Mouse (Mus musculus) fibroblast of lung, adult 2 months (primary cell): Measurements from ENCODE around the gene Gm20479.

ENCODE experiments used
- DNase-seq: peaks from one replicate; pipeline ENCODE4 v3.0.0-alpha.2; 2011; ENCODE audit warnings: low read depth

The Gm20479 gene

DNA sequence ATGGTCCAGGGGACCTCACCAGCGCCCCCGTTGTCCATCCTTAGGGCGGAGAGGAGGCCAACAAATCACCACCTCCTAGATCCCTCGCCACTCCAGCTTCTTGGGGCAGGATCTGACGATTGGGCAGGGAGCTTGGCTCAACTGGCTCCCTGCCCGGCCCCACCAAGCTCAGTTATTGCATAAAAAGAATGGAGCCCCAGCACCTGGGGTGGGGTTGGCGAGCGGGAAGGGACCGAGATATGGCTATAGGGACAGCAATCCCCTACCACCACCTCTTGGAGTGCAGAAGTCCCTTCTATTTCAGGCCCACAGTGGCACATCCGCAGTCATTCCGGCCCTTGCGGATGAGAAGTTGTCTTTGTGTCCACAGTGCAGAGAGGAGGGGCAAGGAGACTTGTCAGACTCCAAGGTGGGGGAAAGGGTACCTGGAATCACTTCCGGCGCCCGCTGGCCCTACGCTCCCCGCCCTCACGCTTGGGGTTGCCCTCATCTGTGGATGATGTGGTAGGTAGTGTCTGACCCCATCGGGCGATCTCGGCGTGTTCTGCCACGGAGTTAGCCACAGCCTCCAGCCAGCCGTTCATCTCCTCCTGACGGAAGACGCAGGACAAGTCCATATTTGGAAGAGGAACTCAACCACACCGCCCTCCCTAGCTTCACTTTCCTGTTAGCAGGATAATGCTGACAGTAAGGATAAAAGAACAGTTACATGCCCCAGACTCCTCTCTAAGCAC is at the start of gene Gm20479:
TSS of gene Gm20479 (minus strand) at position 559 of the 734 bp plus-strand sequence.
- no peak for DNase-seq

DNA sequence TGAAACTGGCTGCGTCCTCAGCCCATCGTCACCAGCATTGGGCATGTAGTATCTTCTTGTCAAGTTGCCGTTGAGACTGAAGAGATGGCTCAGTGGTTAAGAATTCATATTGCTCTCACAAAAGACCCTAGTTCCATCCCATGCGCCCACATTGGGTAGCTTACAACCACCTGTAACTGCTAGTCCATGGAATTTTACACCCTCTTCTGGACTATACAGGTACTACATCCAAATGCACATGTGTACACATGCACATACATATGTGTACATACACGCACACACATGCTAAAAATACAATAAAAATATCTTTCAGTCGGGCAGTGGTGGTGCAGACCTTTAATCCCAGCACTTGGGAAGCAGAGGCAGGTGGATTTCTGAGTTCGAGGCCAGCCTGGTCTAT is 49.3 kb upstream of the Gm20479 start:
- no peak for DNase-seq

DNA sequence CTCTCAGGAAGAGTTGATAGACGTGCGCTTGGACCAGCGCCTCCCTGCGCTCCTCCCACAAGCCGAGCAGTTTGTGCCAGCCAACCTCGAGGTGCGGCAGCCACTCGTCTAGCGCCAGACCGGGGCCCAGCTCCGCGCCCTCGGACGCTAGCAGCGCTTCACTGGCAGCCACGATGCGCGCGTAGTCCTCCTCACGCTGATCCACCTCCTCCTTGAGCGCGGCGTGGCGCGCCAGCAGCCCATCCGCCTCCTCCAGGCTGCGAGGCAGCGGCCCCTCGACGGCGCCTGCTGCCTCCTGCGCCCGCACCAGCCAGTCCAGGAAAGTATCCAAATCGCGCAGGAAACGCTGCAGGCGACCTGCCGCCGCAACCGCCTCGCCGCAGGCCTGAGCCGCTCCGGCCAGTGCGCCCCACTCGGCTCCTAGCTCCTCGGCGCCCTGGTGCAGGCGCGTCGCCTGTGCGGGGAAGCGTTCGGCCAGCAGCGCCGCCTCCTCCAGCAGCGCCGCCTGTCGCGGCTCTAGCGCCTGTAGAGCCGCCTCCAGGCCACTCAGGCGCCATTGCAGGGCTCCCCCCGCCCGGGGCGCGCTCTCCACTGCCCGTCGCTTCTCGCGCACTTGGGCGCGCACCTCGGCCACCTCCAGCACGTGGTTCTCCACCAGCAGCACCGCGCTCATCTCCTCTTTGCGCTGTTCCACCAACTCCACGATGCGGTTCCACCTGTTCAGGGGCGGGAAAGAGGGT is 47.2 kb upstream of the Gm20479 start:
- no peak for DNase-seq

DNA sequence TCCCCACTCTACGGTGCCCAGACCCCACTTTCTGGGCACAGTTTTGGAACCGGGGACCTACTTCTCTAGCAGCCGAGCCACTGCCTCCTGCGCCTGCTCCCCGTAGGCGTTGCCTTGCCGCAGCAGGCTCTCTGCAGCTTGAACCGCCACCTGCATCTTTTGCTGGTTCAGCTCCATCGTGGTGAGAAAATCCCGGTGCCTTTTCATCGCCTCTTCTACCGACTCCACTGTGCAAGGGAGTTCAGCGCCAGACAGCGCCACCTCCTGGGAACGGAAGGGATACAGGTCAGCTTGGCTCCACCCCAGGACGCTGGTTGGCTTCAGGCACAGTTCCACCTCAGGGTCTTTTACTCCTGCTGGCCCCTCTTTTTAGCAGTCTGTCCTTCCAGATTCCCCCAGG is 45.5 kb upstream of the Gm20479 start:
- no peak for DNase-seq

DNA sequence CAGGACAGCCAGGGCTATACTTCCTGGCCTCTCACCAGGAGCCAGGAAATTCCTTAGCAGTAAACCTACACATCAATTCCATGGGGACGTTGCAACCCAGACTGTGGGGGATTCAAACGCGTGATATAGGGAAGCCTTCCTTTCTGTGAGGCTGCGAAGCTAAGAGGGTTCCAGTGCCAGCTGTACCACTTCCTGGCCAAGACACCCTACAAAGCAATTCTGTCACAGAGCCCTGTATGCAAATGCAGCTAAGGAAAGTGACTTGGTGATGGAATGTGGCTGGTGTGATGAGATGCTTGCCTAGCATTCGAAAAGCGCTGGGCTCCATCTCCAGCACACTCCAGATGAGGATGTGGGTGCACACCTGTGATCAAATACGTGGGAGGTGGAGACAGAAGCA is 43.3 kb upstream of the Gm20479 start:
- DNase-seq: no peak

DNA sequence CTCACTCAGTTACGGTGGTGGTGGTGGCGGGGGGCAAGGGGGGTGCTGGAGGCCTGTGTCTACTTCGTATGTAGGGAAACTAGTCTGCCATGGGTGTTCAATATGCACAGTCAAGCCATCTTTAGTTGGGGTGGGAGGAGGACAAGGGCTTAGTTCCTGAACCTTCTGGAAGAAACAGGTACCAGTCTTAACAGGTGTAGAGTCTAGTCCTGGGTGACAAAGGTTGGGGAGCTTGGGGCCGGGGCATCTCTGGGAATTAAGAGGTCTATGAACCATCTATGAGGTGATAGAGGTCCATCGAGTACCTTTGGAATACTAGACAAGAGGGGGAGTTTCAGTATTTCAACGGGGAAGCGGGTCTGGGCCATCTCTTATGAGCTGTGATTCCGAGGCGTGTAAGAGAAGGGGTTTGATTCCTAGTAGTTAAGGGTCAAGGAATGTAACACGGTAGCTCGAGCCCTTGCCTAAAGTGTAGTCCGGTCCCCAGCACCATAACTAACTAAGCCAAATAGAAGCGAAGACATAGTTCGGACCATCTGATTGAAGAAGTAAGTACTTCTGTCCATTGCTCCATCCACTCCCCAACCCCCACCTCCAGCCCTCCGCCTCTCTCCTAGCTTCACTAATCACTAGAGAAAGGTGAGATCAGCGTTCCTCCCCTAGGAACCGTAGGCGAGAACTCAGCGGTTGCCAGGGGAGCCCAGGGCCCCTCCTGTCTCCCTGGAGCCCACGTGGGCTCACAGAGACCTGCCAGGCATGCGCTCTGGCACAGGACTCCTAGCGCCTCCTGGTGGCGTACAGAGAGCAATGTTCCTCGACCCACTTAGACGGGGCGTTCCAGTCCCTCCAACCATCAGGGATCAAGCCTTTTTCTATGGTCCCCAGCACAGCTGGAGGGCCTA is 40.1 kb upstream of the Gm20479 start:
- DNase-seq: no peak

DNA sequence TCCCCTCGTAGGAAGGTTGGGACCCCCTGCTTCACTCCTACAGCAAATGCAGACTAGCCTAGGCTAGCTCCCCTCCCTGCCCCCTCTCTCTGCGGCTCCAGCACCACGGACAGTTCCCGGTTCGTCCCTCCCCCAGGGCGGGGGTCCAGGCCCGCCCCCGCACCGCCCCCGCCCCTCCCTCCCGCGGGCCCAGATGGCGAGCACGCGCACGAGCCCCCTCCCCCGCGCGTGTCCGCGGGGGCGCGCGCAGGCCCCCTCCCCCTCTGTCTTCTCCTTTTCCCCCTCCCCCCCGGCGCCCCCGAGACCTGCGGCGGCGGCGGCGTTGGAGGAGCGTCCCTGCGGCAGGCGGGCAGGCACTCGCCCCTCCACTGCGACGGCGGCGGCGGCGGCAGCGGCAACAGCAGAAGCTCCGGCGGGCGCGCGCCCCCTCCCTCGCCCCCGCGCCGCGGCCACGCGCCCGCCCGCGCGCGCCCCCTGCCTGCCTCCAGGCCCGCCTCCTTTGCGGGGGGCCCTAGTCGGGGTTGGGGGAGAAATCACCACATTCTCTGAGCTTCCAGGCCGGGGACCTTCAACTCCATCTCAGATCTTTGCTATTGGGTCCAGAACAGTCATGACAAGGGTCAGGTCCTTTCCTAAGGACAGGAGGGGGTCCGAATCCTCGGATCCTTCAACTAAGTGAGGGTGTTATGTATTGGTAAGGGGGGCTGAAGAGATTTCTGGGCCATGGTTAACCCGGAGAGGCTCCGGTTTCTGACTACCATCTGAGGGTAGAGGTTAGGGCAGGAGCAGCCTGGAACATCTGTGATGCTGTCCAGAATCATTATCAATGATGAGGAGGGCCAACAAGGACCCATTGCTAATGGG is 39.2 kb upstream of the Gm20479 start:
- no peak for DNase-seq

DNA sequence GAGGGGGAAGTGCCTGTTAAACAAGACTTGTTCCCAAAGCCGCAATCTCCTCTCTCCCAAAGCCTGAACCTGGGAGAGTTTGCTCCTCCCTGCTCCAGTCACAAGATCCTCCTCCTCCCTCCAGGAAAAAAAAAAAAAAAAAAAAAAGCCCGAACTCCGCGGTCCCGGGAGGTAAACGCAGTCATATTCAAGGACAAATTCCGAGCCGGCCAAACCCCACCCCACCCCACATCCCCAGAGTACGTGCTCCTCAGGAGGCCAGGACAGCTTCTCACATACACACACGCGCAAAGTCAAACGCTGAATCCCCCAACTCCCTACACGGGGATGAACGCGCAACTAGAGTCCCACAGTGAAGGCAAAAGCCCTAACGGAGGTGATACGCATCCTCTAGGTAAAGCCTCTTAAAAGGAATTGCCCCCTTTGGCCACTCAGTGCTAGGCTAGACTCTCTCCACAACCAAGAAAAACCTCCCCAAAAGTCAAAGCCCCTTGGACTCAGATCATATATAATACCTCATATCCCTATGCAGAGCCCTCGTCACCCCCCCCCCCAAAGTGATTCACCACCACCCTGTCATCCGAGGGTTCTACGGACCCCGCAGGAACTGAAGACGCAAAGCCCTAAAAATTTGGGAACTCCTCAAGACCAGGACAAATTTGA is 38.4 kb upstream of the Gm20479 start:
- DNase-seq: no peak

DNA sequence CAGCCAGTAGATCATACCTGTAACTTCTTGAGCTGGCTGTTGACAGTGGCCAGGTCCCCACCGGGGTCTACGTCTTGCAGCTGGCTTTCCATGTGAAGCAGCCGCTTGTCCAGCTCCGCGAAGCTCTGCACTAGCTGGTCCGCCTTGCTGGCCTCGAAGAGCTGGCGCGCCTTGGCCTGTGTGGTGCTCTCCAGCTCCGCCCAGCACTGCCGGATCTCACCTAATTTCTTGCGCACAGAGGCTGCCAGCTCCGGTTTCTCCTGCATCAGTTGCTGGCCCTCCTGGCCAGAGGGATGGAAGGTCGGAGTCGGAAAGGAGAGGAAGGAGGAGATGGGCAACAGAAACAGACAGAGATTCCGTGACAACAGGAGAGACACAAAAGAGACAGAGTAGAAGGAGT is 34.2 kb upstream of the Gm20479 start:
- no peak for DNase-seq

DNA sequence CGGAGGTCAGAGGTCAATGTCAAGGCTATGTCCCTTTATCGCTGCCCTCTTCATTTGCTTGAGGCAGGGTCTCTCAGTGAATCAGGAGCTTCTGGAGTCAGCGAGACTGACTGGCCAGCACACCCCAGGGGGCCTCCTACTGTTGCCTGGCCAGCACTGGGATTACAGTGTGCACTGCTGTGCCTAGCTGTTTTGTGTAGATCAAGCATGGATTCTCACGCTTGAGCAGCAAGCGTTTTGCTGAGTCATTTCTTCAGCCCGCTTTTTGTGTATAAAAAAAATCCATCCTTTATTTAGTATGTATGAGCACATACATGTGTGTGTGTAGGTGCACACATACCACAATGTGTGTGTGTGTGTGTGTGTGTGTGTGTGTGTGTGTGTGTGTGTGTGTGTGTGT is 32.0 kb upstream of the Gm20479 start:
- DNase-seq: no peak

DNA sequence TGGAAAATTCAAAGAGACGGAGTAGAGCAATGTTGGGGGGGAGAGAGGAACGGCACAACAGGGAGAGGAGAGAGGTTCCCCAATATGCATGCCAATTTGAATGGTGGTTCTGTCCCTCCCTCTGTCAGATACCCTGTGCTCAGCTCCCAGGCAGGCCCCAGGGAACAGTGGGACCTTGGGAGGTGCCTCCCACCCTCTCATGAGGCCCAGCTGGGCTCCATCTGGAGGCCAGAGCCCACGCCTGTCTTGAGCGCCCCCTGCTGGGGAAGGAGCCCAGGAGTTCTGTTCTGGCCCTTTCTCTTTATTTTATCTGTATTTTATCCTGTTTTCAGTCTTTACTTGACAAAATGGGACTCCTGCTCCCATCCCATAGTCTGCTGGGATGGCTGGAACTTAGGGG is 27.5 kb upstream of the Gm20479 start:
- no peak for DNase-seq

DNA sequence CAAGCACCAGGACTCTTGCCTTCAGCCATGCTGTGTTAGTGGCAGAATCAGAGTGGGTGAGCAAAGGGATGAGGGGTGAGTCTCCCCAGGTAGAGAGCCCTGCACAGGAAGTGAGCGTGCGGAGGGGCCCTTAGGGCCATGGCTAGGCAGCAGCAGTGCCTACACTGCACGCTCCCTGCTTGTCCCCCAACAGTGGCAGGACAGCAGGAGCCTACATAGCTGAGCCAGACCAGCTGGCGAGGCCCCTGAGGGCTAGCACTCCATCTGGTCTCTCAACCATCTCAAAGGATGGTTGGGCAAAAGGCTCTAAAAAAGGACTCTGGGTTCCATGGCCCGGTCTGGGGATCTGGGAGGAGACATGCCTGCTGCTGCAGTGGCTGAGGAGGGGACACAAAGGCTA is 26.9 kb upstream of the Gm20479 start:
- no peak for DNase-seq

DNA sequence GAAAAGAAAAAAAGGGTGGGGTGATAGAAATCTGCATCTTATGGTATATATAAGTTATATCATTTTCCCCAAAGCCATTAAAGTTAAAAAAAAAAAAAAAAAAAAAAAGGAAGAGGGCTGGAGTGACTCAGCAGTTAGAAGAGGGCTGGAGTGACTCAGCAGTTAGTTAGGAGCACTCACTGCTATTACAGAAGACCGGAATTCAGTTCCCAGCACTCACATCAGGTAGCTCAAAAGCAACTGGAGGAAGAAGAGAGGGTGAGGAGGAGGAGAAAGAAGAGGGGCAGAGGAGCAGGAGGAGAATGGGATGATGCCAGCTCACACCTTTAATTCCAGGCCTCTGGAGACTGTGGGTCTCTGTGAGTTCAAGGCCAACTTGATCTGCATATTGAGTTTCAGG is 26.0 kb upstream of the Gm20479 start:
- no peak for DNase-seq

DNA sequence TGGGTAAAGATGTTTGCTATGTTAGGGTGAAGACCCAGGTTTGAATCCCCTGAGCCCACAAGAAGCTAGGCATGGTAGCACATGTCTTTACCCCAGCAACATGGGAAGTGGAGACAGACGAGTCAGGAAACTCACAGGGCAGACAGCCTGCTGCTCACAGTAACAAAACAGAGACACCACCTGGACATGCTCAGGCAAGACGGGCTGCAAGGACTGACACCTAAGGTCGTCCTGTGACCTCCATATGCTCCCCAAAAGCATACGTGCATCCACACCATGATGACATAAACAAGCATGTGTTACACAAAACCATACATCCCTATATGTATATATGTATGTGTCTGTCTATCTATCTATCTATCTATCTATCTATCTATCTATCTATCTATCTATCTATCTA is 24.3 kb upstream of the Gm20479 start:
- no peak for DNase-seq

DNA sequence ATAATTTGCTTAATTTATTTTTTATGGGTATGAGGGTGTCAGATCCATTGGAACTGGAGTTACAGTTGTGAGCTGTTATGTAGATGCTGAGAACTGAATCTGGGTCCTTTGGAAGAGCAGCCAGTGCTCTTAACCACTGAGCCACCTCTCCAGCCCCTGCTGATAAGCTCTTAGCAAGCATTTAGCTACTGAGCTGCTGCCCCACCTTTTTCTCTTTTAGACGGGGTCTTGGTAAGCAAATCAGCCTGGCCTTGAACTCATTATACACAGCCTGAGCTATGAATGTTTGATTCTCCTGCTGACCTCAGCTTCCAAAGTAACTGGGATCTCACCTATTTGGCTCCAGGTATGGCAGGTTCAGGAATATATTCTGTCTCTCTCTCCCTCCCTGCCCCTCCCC is 23.8 kb upstream of the Gm20479 start:
- DNase-seq: no peak

DNA sequence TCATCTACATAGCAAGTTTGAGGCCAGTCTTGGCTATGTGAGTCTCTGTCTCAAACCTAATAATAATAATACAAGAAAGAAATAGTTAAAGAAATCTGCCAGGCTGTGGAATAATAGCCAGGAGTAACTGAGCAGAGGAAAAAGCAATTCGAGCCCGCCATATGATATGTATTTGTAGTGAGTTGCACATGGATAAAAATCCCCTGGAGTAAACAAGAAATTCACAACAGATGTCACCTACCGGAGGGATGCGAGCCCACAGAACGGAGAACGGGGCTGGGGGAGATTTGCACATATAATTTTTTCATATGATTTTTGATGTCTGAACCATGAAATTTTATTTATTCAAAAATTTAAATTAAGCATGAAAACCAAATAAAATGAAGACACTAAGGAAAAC is 22.6 kb upstream of the Gm20479 start:
- no peak for DNase-seq

DNA sequence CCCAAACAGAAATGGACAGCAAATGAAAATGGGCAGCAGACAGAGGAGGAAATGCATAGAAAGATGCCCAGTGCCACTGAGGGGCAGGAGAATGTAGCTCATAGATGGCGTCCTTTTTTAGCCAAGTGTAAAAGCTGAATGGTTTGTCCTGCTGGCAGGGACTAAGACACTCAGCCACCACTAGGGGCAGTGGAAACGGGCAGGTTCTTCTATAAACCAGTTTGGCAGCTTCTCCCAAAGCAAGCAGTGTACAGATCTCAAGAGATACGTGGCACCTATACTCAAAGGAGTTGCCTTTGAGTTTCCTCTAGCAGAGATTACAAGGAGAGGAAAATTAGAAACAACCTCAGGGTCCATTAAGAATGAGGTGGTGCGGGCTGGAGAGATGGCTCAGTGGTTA is 21.2 kb upstream of the Gm20479 start:
- no peak for DNase-seq

DNA sequence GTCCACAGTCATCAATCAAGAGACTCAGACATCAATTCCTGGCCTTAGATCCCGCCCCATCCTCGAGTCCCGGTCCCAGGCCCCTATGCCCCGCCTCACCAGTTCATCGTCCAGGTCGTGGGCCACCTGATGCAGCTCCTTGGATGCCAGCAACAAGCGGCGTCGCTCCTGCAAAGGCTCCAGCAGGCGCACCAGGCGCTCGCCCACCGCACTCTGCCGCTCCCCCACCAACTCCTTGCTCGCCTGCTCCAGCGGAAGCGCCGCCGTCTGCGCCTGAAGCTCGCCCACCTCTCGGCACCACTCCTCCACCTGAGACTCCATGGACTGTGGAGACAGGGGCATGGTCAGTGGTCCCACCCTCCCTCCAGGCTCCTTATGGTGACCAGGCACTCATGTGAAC is 18.1 kb upstream of the Gm20479 start:
- DNase-seq: no peak

DNA sequence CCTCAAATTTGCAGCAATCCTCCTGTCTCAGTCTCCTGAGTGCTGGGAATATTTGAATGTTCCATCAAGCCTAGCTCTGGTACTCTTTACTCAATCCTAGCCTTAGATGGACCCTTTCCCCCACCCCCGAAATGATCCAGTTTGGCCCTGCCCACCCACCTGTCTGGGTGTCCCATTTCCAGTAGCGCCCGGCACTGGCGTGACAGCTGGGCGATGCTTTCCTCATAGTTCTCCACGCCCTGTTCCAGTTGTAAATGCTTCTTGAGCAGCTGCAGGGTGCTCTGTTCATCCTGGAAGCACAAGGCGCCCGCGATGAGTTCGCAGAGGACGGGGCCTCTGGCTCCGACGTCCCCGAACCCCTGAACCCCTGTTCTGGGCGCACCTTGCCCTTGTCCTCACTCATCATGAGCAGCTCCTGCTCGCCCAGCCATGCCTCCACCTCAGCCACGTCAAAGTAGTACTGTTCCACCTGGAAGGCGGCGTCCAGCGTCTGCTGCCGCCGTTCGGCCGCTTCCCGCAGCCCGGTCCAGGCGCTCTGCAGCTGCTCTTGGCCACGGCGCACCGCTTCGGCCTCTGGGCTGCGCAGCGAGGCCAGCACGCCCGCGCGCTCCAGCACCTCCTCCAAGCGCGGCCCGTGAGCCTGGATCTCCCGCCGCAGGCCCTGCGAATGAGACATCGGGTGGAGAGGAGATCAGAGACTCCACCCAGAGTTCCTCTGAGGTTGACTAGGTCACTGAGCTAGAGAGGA is 14.7 kb upstream of the Gm20479 start:
- DNase-seq: no peak

DNA sequence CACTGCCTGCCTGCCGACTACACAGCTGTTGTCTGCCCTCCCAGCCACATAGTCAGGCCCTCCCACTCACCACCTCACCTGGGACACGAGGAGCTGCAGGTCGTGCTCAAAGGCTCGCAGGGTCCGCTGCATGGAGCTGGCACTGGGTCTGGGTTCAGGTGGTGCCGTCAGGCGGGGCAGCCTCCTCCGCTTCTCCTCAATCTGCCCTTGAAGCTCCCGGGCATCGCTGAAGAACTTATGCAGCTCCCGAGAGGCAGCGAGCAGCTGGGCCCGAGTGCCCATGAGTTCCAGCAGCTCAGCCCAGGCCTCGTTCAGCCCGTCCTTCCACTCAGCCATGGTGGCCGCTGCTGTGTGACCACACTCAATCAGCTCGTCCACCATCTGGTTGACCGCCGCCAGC is 11.9 kb upstream of the Gm20479 start:
- no peak for DNase-seq

DNA sequence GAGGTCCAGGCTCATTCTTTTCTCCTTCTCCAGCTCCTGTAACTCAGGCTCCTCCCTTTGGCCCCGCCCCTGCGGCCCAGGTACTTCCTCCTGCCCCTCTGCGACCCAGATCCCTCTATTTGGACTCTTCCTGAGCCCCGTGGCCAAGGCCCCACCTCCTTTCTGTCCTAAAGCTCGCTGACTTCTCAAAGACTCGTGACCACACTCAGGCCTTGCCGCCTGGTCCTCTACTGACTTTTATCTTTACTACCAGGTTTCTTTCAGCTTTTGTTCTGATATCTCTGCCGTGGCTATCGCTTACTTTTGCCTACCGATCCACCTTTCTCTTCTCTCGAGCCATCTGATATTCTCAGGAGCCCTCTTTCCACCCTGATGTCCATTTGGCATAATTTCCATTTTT is 10.8 kb upstream of the Gm20479 start:
- no peak for DNase-seq
